Mouse (Mus musculus) ES-Bruce4 (cell line): Measurements from ENCODE around the gene Gpn3. TPM values are rescaled to one million over a fixed set of nuclear protein-coding genes. Genes with fewer than 3 reads are reported as not detected.

ENCODE experiments used
- H3K27ac ChIP-seq: 2 replicates; pipeline ENCODE4 v1.5.1; 2012; ENCODE audit warnings: low read length, inconsistent platforms; ENCODE audit not compliant: insufficient read depth
- H3K27me3 ChIP-seq: 2 replicates; pipeline ENCODE4 v1.6.1; 2012; ENCODE audit warnings: mild to moderate bottlenecking, low read length, inconsistent platforms; ENCODE audit not compliant: control insufficient read depth, poor library complexity, insufficient read depth, severe bottlenecking
- H3K36me3 ChIP-seq: 2 replicates; pipeline ENCODE4 v1.6.1; 2012; ENCODE audit warnings: inconsistent platforms, mild to moderate bottlenecking, low read length, moderate library complexity; ENCODE audit not compliant: control insufficient read depth, poor library complexity, insufficient read depth, severe bottlenecking
- H3K4me1 ChIP-seq: one replicate; pipeline ENCODE4 v1.8.1; 2011; ENCODE audit warnings: low read length; ENCODE audit not compliant: control insufficient read depth, insufficient read depth
- H3K4me3 ChIP-seq: 2 replicates; pipeline ENCODE4 v1.5.1; 2011; ENCODE audit warnings: low read depth, mild to moderate bottlenecking, low read length
- H3K9ac ChIP-seq: 2 replicates; pipeline ENCODE4 v1.6.1; 2012; ENCODE audit warnings: low read depth, mild to moderate bottlenecking, inconsistent platforms; ENCODE audit not compliant: poor library complexity, severe bottlenecking
- H3K9me3 ChIP-seq: replicated peaks from 2 replicates; pipeline ENCODE4 v1.6.1; 2012; ENCODE audit warnings: mild to moderate bottlenecking, low read length, inconsistent platforms; ENCODE audit not compliant: control insufficient read depth, poor library complexity, insufficient read depth, severe bottlenecking
- CTCF ChIP-seq: IDR thresholded peaks from one replicate; pipeline ENCODE4 v1.8.1; 2011; ENCODE audit warnings: low read depth, low read length
- EP300 ChIP-seq: IDR thresholded peaks from 2 replicates; pipeline ENCODE4 v1.6.1; 2011; ENCODE audit warnings: low read depth, low read length; ENCODE audit not compliant: insufficient read depth
- POLR2A ChIP-seq: IDR thresholded peaks from one replicate; pipeline ENCODE4 v1.8.1; 2011; ENCODE audit warnings: low read length; ENCODE audit not compliant: insufficient read depth
- polyA plus RNA-seq: library from polyadenylated mRNA; stranded (reverse); fragments of >200 nt; gene quantifications from 2 replicates; pipeline ENCODE4 v1.2.4, GENCODE M21; 2011; ENCODE audit warnings: low read depth; ENCODE audit not compliant: missing spikeins, insufficient read depth, insufficient read length

Gpn3 gene
- polyA plus RNA-seq: 69.3 and 71.9 TPM in 2 replicates

DNA sequence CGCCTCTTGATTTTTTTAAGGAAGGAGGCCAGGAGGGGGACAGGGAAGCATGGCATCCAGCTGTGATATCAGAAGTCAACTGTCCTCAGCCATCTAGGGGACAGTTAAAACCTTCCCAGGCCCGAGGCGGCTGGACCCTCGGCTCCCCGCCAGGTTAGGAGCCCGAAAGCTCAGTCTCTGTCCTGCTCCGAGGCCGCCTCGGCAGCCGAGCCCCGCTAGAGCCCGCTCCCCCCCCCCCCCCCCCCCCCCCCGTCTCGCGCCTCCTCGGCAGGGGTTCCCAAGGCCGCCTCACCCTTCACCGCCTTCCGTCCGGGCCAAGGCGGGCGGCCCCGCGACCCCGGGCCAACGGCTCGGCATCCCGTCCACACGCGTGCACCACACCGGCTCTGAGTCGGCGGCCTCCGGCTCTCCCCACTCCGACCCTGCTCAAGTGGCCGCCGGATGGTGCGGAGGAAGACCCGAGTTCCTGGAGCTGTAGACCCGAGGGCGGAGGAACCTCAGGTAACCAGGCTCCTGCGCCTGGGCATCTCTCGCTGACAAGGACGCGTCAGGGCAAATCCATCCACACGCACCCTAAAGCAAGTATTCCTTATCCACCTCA, at the start of gene Gpn3:
Gpn3 (plus strand) TSS at position 286 of the 601 bp plus-strand sequence.
- Histone ChIP-seq H3K27ac (peak within 1 kb of the TSS; percentile 56), H3K36me3 (peaks cover 27% of the 10 kb centered on the region), H3K4me1 (no peaks in the 10 kb centered on the region), H3K9me3 (no peaks in the 10 kb centered on the region), H3K4me3 (peak within 1 kb of the TSS; percentile 94), H3K27me3 (no peaks in the 10 kb centered on the region), H3K9ac (peak within 1 kb of the TSS; percentile 81)
- no peak for TF ChIP-seq EP300
- TF ChIP-seq POLR2A: no peak
- no peak for TF ChIP-seq CTCF

DNA sequence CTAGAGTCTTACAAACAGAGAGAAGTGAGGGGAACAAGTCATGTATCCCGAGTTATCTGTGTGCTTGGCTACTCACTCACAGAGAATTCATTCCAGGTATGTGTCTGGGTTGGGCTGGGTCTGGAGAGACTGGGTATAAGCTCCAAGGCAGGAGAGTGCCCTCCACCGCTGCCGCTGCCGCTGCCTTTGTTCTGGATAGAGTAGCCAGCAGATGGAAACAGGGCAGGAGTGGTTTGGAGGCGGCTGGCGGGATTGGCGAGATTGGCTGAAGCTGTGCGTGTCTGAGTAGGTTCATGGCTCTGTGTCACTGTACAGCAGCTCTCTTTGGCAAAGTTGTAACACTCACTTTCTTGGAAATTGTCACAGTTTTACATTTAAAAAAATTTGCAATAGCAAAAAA, 48.2 kb upstream of the Gpn3 start:
- H3K27me3 ChIP-seq: no peaks in the 10 kb centered on the region
- H3K4me1 ChIP-seq: no peaks in the 10 kb centered on the region
- H3K4me3 ChIP-seq: no peak overlapping the region
- no peak overlapping the region for H3K9ac ChIP-seq
- no peak for TF ChIP-seq EP300
- TF ChIP-seq POLR2A: no peak
- no peak for TF ChIP-seq CTCF
- H3K27ac ChIP-seq: no peak overlapping the region
- no peaks in the 10 kb centered on the region for H3K9me3 ChIP-seq
- 0 out of 2 replicates have a peak, but pooled peaks cover 4% of the 10 kb centered on the region for H3K36me3 ChIP-seq

DNA sequence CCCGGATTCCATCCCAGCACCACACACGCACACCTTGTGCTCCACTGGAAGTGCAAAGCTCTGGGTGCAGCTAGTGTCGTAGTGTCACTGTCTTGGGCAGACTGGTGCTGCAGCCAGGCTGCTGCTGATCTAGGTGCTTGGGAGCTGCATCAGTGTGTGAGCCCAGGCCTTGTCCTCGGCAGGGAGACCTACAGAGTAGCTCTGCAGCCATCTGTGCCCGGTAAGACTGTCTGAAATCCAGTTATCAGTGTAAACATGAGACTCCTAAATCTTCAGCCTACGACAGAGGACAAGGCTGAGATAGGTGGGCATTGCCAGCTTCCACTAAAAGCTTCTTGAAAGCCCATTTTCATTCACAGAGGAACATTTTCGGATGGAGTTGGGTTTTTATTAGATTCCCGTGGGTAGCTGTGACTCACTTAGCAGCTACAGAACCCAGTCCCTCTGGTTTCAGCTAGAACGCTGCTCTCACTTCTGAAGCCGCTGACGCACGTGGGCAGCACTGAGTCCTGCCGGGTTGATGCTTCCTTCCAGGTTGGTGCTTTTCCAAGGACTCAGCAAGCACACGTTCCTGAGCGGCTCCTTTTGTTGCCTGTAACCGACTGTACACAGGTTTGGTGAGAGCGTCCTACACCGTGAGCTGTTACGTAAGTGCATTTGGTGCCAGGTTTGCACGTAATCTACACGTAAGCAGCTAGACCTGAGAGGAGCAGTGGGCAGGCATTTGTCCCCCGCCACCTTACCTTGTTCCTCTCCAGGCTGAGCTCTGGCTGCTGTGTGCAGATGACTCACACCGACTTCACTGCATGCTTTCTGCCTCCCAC, 46.9 kb upstream of the Gpn3 start:
- Histone ChIP-seq H3K36me3 (0 out of 2 replicates have a peak, but pooled peaks cover 4% of the 10 kb centered on the region), H3K9me3 (no peaks in the 10 kb centered on the region), H3K4me3 (no peak overlapping the region), H3K4me1 (no peaks in the 10 kb centered on the region), H3K27me3 (no peaks in the 10 kb centered on the region), H3K9ac (no peak overlapping the region), H3K27ac (no peak overlapping the region)
- TF ChIP-seq CTCF: no peak
- TF ChIP-seq POLR2A: no peak
- TF ChIP-seq EP300: no peak

DNA sequence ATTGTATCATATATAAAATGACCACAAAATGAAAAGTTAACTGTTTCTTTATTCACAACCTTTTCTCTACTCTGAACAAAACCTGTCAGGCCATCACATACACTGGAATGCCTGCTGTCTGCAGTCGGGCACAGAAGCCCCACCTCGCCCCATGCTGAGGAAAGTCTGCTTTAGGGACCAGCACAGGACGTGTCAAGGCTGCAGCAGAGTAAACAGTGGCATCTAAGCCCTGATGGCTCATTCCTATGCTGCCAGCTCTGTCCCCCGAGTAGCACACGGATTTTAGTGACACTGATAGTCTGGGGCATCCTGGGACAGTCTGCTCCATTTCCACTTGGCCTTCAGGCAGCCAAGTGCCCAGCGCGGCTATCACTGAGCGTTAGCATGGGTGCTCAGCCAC, 46.2 kb upstream of the Gpn3 start:
- TF ChIP-seq CTCF (no peak), EP300 (no peak), POLR2A (no peak)
- Histone ChIP-seq H3K36me3 (0 out of 2 replicates have a peak, but pooled peaks cover 4% of the 10 kb centered on the region), H3K9me3 (no peaks in the 10 kb centered on the region), H3K27me3 (no peaks in the 10 kb centered on the region), H3K9ac (no peak overlapping the region), H3K27ac (no peak overlapping the region), H3K4me3 (no peak overlapping the region), H3K4me1 (no peaks in the 10 kb centered on the region)

DNA sequence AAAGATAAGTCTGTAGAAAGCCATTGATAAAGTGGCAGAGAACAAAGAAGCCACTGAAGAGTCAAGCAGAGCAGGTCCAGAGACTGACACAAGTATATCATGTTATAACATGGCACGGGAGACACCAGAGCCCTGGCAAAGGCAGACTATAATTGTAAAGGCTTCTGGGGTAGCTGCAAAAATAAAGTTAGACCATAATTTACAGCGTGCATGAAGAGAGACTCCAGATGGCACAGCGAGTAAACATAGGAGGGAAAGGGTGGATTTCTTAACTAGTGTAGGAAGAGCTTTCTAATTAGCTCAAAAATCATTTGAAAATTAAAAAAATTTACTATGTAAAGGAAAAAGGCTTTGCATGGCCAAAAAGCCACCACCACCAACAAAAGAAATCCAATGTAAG, 44.4 kb upstream of the Gpn3 start:
- H3K4me3 ChIP-seq: no peak overlapping the region
- H3K27me3 ChIP-seq: no peaks in the 10 kb centered on the region
- no peaks in the 10 kb centered on the region for H3K4me1 ChIP-seq
- TF ChIP-seq POLR2A (no peak), EP300 (no peak), CTCF (no peak)
- H3K9me3 ChIP-seq: no peaks in the 10 kb centered on the region
- H3K27ac ChIP-seq: no peak overlapping the region
- no peak overlapping the region for H3K9ac ChIP-seq
- 0 out of 2 replicates have a peak, but pooled peaks cover 4% of the 10 kb centered on the region for H3K36me3 ChIP-seq

DNA sequence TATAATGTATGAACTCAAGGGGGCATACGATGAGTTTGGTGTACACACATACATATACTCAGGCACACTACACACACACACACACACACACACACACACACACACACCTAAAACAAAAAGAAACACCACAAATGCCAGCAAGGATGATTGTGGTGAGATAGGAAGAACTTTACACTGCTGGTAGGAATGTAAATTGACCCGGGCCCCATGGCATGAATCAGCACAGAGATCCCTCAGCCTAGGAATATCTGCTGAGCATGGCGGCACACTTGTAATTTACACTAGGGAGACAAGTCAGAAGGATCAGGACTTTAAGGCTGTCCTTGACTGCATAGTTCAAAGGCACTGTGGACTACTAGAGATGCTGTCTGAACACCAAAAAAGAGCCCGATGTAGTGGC, 41.4 kb upstream of the Gpn3 start:
- peaks cover 1% of the 10 kb centered on the region for H3K4me1 ChIP-seq
- no peak overlapping the region for H3K27ac ChIP-seq
- no peak overlapping the region for H3K9ac ChIP-seq
- H3K9me3 ChIP-seq: no peaks in the 10 kb centered on the region
- H3K36me3 ChIP-seq: no peaks in the 10 kb centered on the region
- H3K27me3 ChIP-seq: no peaks in the 10 kb centered on the region
- H3K4me3 ChIP-seq: no peak overlapping the region
- TF ChIP-seq POLR2A (no peak), EP300 (no peak), CTCF (no peak)
